Mouse (Mus musculus): ENCODE data around the gene Zfp936. TPM values are rescaled to one million over a fixed set of nuclear protein-coding genes. Genes with fewer than 3 reads are reported as not detected.
A peak's percentile ranks its signal among the peaks of the same experiment; 100 is the strongest.
"Not testable (repeated sequence)": the region's sequence is repeated elsewhere in the genome, so short reads cannot be mapped to it uniquely, and the experiment has no call there.

Zfp936 gene
- not detected in 2 replicates for polyA plus RNA-seq (2015; fragmentation: Nextera tagmentation; extraction: Ambion mirVana)

DNA sequence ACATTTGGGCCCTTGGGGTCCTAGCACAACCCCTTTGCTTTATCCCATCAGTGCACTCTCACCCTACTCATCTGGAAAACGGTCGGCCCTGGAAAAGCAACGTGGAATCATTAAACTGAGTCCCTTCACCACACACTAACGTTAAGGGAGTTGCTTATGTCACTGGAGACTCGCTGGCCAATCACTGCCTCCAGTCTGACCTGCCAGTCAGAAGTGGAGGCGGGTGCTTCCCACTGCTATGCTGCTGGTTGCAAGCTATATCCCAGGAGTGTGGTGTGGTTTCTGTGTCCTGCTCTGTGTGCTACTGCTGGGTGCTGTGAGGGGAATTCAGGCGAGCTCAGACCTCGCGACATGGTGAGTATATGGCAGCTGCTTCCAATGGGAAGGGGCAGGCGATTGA, at the start of gene Zfp936:
Gene Zfp936, plus strand, starts transcription at position 301 of the 400 bp plus-strand sequence.
- ATAC-seq (ENCODE audit: extremely low read depth, insufficient number of reproducible peaks, low FRiP score, low TSS enrichment); H3K4me2 ChIP-seq; H3K27me3 ChIP-seq (replicated peaks); H3K4me1 ChIP-seq; H3K4me3 ChIP-seq; H3K9ac ChIP-seq; H3K36me3 ChIP-seq; H3K27ac ChIP-seq (replicated peaks): not testable (repeated sequence)
- WGBS, result 70% methylated on average over 10 of the region's 10 CpGs
- peaks cover 10% of the 10 kb centered on the region; the same call in 1 of the 2 replicates for H3K9me3 ChIP-seq

GRCm38 (mm10) chr7:43077831-43078230, 36.2 kb upstream of the Zfp936 start:
- H3K27me3 ChIP-seq (replicated peaks), result no peaks in the 10 kb centered on the region
- peaks cover 12% of the 10 kb centered on the region for H3K9me3 ChIP-seq
- no peak overlapping the region for H3K27ac ChIP-seq (replicated peaks)
- H3K4me2 ChIP-seq, result no peak overlapping the region
- no peak overlapping the region for H3K9ac ChIP-seq
- H3K4me3 ChIP-seq, result no peak overlapping the region
- H3K4me1 ChIP-seq, result no peaks in the 10 kb centered on the region
- ATAC-seq (ENCODE audit: extremely low read depth, insufficient number of reproducible peaks, low FRiP score, low TSS enrichment), result no peak
- 78% methylated on average over 8 of the region's 8 CpGs for WGBS
- no peaks in the 10 kb centered on the region for H3K36me3 ChIP-seq

- H3K36me3 ChIP-seq; H3K27ac ChIP-seq (replicated peaks): not testable (repeated sequence)
- peaks cover 53% of the 10 kb centered on the region for H3K9me3 ChIP-seq
Measured at GRCm38 (mm10) chr7:43128691-43129090, 14.7 kb downstream of the Zfp936 start.

DNA sequence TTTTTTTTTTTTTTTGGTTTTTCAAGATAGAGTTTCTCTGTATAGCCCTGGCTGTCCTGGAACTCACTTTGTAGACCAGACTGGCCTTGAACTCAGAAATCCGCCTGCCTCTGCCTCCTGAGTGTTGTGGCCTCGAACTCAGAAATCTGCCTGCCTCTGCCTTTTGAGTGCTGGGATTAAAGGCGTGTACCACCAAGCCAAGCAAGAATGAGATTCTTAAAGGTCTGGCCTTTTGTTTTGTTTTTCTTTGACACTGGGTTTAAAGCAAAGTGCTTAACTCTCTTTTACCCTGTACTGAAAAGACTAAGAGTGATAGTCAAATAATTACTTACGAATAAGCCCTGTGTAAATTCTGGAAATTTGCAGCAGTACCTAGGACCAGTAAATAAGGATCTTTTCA, 50.1 kb downstream of the Zfp936 start:
- H3K4me2 ChIP-seq; H3K4me3 ChIP-seq; H3K36me3 ChIP-seq; ATAC-seq (ENCODE audit: extremely low read depth, insufficient number of reproducible peaks, low FRiP score, low TSS enrichment); H3K27me3 ChIP-seq (replicated peaks); H3K27ac ChIP-seq (replicated peaks); H3K9ac ChIP-seq; H3K4me1 ChIP-seq: not testable (repeated sequence)
- 58% methylated on average over 4 of the region's 4 CpGs for WGBS
- peaks cover 76% of the 10 kb centered on the region for H3K9me3 ChIP-seq

More at GRCm38 (mm10) chr7:43128691-43129090, 14.7 kb downstream of the Zfp936 start:
- H3K4me3 ChIP-seq; H3K27me3 ChIP-seq (replicated peaks); H3K4me2 ChIP-seq; H3K4me1 ChIP-seq; ATAC-seq (ENCODE audit: extremely low read depth, insufficient number of reproducible peaks, low FRiP score, low TSS enrichment); H3K9ac ChIP-seq: not testable (repeated sequence)
- WGBS, result 83% methylated on average over 15 of the region's 15 CpGs

DNA sequence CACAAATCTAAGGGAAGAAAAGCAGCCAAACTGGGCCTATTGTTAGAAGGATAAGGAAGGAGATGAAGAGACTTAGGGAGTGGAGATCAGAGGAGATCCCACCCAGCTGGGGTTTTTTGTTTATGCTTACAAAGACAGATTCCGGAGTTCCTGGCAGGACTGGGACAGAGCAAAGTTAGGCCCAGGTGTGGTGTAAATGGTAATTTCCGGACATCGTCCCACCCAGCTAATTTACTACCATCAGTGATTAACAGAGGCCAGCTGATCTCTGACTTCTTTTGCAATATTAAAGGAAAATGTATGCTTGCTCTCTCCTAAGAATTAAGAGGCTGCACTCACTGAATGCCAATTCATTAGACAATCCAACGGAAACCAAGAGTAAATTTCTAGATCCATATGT, 53.1 kb downstream of the Zfp936 start:
- H3K27ac ChIP-seq (replicated peaks); H3K27me3 ChIP-seq (replicated peaks); H3K4me3 ChIP-seq; H3K4me2 ChIP-seq; H3K9ac ChIP-seq; H3K4me1 ChIP-seq; ATAC-seq (ENCODE audit: extremely low read depth, insufficient number of reproducible peaks, low FRiP score, low TSS enrichment); H3K36me3 ChIP-seq: not testable (repeated sequence)
- 63% methylated on average over 4 of the region's 4 CpGs for WGBS
- peaks cover 84% of the 10 kb centered on the region for H3K9me3 ChIP-seq

DNA sequence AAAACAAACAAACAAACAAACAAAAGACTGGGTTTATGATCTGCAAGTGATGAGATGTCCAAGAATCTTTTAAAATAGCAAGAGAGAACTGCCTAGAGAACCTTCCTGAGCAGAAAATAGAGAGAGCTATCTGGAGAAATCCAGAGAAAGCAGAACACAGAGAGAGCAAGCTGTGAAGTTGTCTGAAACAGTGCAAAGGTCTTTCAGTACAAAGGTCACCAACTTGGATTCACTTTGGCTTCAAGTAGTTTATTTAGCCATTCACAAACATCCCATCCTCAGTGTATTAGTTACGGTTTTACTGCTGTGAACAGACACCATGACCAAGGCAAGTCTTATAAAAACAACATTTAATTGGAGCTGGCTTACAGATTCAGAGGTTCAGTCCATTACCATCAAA, 53.8 kb downstream of the Zfp936 start:
- H3K4me1 ChIP-seq; ATAC-seq (ENCODE audit: extremely low read depth, insufficient number of reproducible peaks, low FRiP score, low TSS enrichment); H3K9ac ChIP-seq; H3K36me3 ChIP-seq; H3K4me2 ChIP-seq; H3K27ac ChIP-seq (replicated peaks); H3K4me3 ChIP-seq; H3K27me3 ChIP-seq (replicated peaks): not testable (repeated sequence)
- WGBS, result 76% methylated on average over 1 of the region's 1 CpGs
- peaks cover 84% of the 10 kb centered on the region for H3K9me3 ChIP-seq

- H3K4me1 ChIP-seq; H3K36me3 ChIP-seq; H3K27me3 ChIP-seq (replicated peaks); H3K4me3 ChIP-seq; H3K9ac ChIP-seq; H3K4me2 ChIP-seq; ATAC-seq (ENCODE audit: extremely low read depth, insufficient number of reproducible peaks, low FRiP score, low TSS enrichment); H3K27ac ChIP-seq (replicated peaks): not testable (repeated sequence)
- peaks cover 83% of the 10 kb centered on the region for H3K9me3 ChIP-seq
- 42% methylated on average over 1 of the region's 1 CpGs for WGBS
Measured at GRCm38 (mm10) chr7:43168212-43168611, 54.2 kb downstream of the Zfp936 start.

DNA sequence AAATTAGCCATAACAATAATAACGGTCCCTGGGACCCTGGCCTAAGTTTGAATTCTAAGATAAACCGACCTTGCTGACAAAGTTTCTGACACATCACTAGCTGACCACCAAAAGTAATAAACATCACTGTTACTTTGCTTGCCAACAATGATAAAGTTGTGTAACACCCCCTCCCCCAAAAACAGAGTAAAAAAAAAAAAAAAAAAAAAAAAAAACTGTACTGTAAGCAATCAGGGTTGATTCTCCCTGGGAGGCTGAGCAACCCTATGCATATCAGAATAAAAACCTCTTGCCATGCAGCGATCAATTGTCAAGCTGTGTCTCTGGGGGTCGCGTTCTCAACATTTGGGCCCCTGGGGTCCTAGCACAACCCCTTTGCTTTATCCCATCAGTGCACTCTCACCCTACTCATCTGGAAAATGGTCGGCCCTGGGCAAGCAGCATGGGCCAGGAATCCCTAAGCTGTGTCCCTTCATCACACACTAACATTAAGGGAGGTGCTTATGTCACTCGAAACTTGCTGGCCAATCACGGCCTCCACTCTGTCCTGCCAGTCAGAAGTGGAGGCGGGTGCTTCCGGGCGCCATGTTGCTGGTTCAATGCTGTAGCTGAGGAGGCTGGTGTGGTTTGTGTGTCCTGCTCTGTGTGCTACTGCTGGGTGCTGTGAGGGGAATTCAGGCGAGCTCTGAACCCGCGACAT, 63.1 kb downstream of the Zfp936 start:
- H3K36me3 ChIP-seq, result no peaks in the 10 kb centered on the region
- no peak overlapping the region for H3K27ac ChIP-seq (replicated peaks)
- H3K27me3 ChIP-seq (replicated peaks), result no peaks in the 10 kb centered on the region
- no peaks in the 10 kb centered on the region for H3K4me1 ChIP-seq
- H3K4me2 ChIP-seq, result no peak overlapping the region
- WGBS, result 75% methylated on average over 14 of the region's 14 CpGs
- no peak overlapping the region for H3K9ac ChIP-seq
- ATAC-seq (ENCODE audit: extremely low read depth, insufficient number of reproducible peaks, low FRiP score, low TSS enrichment), result peak; percentile 47; the same call in 1 of the 2 replicates
- H3K4me3 ChIP-seq, result no peak overlapping the region
- H3K9me3 ChIP-seq, result peaks cover 74% of the 10 kb centered on the region

GRCm38 (mm10) chr7:43213781-43214180, 99.8 kb downstream of the Zfp936 start:
- not testable (repeated sequence) for H3K4me2 ChIP-seq; H3K27me3 ChIP-seq (replicated peaks); H3K36me3 ChIP-seq; H3K4me3 ChIP-seq; H3K27ac ChIP-seq (replicated peaks); H3K4me1 ChIP-seq; ATAC-seq (ENCODE audit: extremely low read depth, insufficient number of reproducible peaks, low FRiP score, low TSS enrichment); H3K9ac ChIP-seq
- WGBS, result 68% methylated on average over 7 of the region's 7 CpGs
- peaks cover 24% of the 10 kb centered on the region for H3K9me3 ChIP-seq

Small RNAs within 50 kb of the gene (microRNA-seq; reads per million reads assigned to microRNA genes)
- gene Gm22707, result not detected

Other genes with a start within 250 kb of the Zfp936 start
- not detected in 2 replicates for gene Gm2381, start 247.0 kb upstream of the Zfp936 start, polyA plus RNA-seq (2015; fragmentation: Nextera tagmentation; extraction: Ambion mirVana)
- gene Vmn2r63, start 180.4 kb upstream of the Zfp936 start, polyA plus RNA-seq (2015; fragmentation: Nextera tagmentation; extraction: Ambion mirVana), result not detected in 2 replicates
- gene Gm9268, start 95.5 kb upstream of the Zfp936 start, polyA plus RNA-seq (2015; fragmentation: Nextera tagmentation; extraction: Ambion mirVana), result not detected in 2 replicates
- gene Zfp715, start 199.1 kb downstream of the Zfp936 start, polyA plus RNA-seq (2015; fragmentation: Nextera tagmentation; extraction: Ambion mirVana), result 8.2 and 8.8 TPM in 2 replicates
- gene Siglecf, start 237.1 kb downstream of the Zfp936 start, polyA plus RNA-seq (2015; fragmentation: Nextera tagmentation; extraction: Ambion mirVana), result 0.17 TPM in 1 of 2 replicates, not detected in the other

Data from heart, embryonic 13.5 days (tissue).